Mouse (Mus musculus) liver, adult 2 months (tissue): ENCODE results near the gene Rap1gap. TPM values are rescaled to one million over a fixed set of nuclear protein-coding genes. Genes with fewer than 3 reads are reported as not detected.

Experiments
- DNase-seq: peaks from one replicate; pipeline ENCODE4 v3.0.0-alpha.2; 2011; ENCODE audit warnings: low read depth, low spot score; ENCODE audit errors: extremely low read depth
- H3K27ac ChIP-seq: fragments of 200-500 bp; replicated peaks from 2 replicates; pipeline ENCODE4 v1.5.1; 2012; ENCODE audit warnings: low read depth, mild to moderate bottlenecking, control low read depth, inconsistent platforms, low read length; ENCODE audit not compliant: insufficient read depth
- H3K27me3 ChIP-seq: fragments of 200-500 bp; 2 replicates; pipeline ENCODE4 v1.6.1; 2012; ENCODE audit warnings: mild to moderate bottlenecking, moderate library complexity, low read length, inconsistent platforms; ENCODE audit not compliant: control insufficient read depth, insufficient read depth
- H3K36me3 ChIP-seq: fragments of 200-500 bp; 2 replicates; pipeline ENCODE4 v1.6.1; 2012; ENCODE audit warnings: low read length, inconsistent platforms; ENCODE audit not compliant: control insufficient read depth, insufficient read depth
- H3K4me1 ChIP-seq: fragments of 200-500 bp; 2 replicates; pipeline ENCODE4 v1.6.1; 2011; ENCODE audit warnings: low read length; ENCODE audit not compliant: control insufficient read depth, insufficient read depth
- H3K4me3 ChIP-seq: fragments of 200-500 bp; 2 replicates; pipeline ENCODE4 v1.5.1; 2011; ENCODE audit warnings: low read depth, mild to moderate bottlenecking, control low read depth, low read length, moderate library complexity; ENCODE audit not compliant: insufficient read depth
- H3K79me2 ChIP-seq: fragments of 200-500 bp; 2 replicates; pipeline ENCODE4 v1.6.1; 2012; ENCODE audit warnings: inconsistent platforms, mild to moderate bottlenecking, low read length, moderate library complexity; ENCODE audit not compliant: control insufficient read depth, insufficient read depth
- H3K9ac ChIP-seq: fragments of 200-500 bp; 2 replicates; pipeline ENCODE4 v1.6.1; 2012; ENCODE audit warnings: low read depth, mild to moderate bottlenecking, control low read depth, inconsistent platforms, low read length
- CTCF ChIP-seq: fragments of 200-500 bp; IDR thresholded peaks from 2 replicates; pipeline ENCODE4 v1.5.1; 2011; ENCODE audit warnings: low read depth, low read length, control low read depth
- POLR2A ChIP-seq: fragments of 200-500 bp; IDR thresholded peaks from 2 replicates; pipeline ENCODE4 v1.6.1; 2011; ENCODE audit warnings: low read length, control low read depth; ENCODE audit not compliant: insufficient read depth; ENCODE audit errors: extremely low read depth
- WGBS: fragments of 180-500 bp; shearing (Covaris S2); methylation state at CpG from one replicate; pipeline ENCODE4 v1.1.7; 2018; 5-methylcytosine and 5-hydroxymethylcytosine counted together
- polyA plus RNA-seq: library from polyadenylated mRNA; depleted of rRNA; stranded (reverse); fragments of >200 nt; gene quantifications from 2 replicates; pipeline ENCODE4 v1.2.3, GENCODE M21; 2012
- total RNA-seq: library from RNA; depleted of rRNA; stranded (reverse); fragments of >200 nt; gene quantifications from 2 replicates; pipeline ENCODE4 v1.2.3, GENCODE M21; 2014

Gene Rap1gap
- total and polyA plus RNA-seq, 2 experiments = 2.9 to 11.5 TPM

DNA sequence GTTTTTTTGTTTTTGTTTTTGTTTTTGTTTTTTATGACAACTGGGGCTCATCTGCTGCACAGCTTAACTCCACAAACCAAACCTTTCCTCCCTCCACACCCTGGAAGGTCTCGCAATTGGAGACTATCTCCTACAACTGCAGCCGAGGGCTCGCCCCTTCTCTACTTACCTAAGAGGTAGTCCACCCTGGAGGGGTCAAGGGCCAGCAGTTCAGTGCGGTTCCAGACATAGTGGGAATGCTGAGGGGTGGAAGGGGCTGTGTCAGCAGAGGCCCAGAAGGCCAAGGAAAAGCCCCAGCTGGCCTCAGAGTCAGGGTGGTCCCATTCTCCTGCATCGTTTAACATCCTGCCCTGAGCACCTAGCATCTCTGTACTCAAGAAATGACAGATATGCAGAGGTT lies 83.1 kb downstream of the Rap1gap start:
- Histone ChIP-seq H3K27me3 (no peaks in the 10 kb centered on the region), H3K79me2 (no peaks in the 10 kb centered on the region), H3K4me1 (peaks cover 7% of the 10 kb centered on the region), H3K36me3 (no peaks in the 10 kb centered on the region), H3K9ac (no peak overlapping the region), H3K4me3 (no peak overlapping the region), H3K27ac (no peak overlapping the region)
- WGBS = 72% methylated on average over 5 of the region's 5 CpGs
- TF ChIP-seq CTCF = no peak
- TF ChIP-seq POLR2A = no peak
- no peak for DNase-seq

GRCm38 (mm10) chr4:137748726-137749125 lies 84.2 kb downstream of the Rap1gap start:
- H3K27ac ChIP-seq = no peak overlapping the region
- TF ChIP-seq CTCF (no peak), POLR2A (no peak)
- H3K36me3 ChIP-seq = no peaks in the 10 kb centered on the region
- 88% methylated on average over 4 of the region's 4 CpGs for WGBS
- DNase-seq = no peak
- no peaks in the 10 kb centered on the region for H3K79me2 ChIP-seq
- H3K27me3 ChIP-seq = no peaks in the 10 kb centered on the region
- no peak overlapping the region for H3K4me3 ChIP-seq
- H3K9ac ChIP-seq = no peak overlapping the region
- H3K4me1 ChIP-seq = peaks cover 7% of the 10 kb centered on the region

DNA sequence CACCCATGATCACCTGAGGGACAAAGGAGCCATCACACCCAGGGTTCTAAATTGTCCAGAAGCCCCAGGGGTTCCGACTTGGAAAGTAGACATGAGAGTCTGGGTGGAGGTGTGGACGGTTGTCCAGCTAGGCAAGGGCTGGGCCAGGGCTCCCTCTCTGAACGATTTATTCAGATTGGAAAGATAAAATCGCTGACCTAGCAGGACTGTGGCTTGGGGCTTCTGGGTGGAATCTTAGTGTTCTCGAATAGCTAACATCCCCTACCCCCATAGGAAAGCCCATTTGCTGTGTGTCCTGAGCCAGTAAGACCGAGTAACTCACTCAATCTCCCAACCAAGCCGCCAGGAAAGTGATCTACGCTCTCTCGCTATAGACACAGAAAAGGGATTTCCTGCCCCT lies 85.2 kb downstream of the Rap1gap start:
- Histone ChIP-seq H3K4me3 (no peak overlapping the region), H3K79me2 (no peaks in the 10 kb centered on the region), H3K27ac (no peak overlapping the region), H3K27me3 (no peaks in the 10 kb centered on the region), H3K9ac (peak overlapping the region; percentile 42; the same call in 1 of the 2 replicates), H3K4me1 (peaks cover 7% of the 10 kb centered on the region), H3K36me3 (no peaks in the 10 kb centered on the region)
- 63% methylated on average over 9 of the region's 9 CpGs for WGBS
- no peak for DNase-seq
- TF ChIP-seq CTCF (no peak), POLR2A (no peak)

DNA sequence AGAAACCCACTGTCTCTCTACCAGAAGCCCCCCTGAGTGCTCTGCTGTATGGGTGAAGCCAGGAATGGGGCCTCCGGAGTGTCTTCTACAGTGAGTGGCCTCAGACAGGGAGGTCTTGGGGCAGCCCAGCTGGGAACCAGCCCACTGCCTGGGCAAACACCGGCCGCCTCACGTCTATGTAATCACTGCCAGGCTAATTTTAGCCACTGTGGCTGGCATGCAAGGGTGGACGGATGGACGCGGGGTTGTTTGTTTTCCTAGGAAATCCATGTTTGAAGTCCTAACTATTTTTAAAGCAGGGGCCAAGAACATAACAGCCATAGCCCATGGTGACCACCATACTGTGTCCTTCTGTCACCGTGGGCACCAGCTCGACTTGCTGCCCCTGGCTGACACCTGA lies 85.6 kb downstream of the Rap1gap start:
- no peaks in the 10 kb centered on the region for H3K27me3 ChIP-seq
- peak overlapping the region; percentile 58 for H3K27ac ChIP-seq
- peak; percentile 65 for DNase-seq
- peak overlapping the region; percentile 42 for H3K9ac ChIP-seq
- H3K79me2 ChIP-seq = no peaks in the 10 kb centered on the region
- no peak overlapping the region for H3K4me3 ChIP-seq
- peaks cover 7% of the 10 kb centered on the region for H3K4me1 ChIP-seq
- no peak for TF ChIP-seq CTCF
- no peak for TF ChIP-seq POLR2A
- WGBS = 15% methylated on average over 9 of the region's 9 CpGs
- no peaks in the 10 kb centered on the region for H3K36me3 ChIP-seq

- Histone ChIP-seq H3K79me2 (no peaks in the 10 kb centered on the region), H3K27me3 (no peaks in the 10 kb centered on the region), H3K9ac (no peak overlapping the region), H3K27ac (no peak overlapping the region), H3K4me3 (no peak overlapping the region), H3K36me3 (no peaks in the 10 kb centered on the region), H3K4me1 (peaks cover 7% of the 10 kb centered on the region)
- WGBS = 84% methylated on average over 8 of the region's 8 CpGs
- DNase-seq = no peak
- TF ChIP-seq CTCF = no peak
- no peak for TF ChIP-seq POLR2A
These were observed 86.8 kb downstream of the Rap1gap start for GRCm38 (mm10) chr4:137751310-137751709.

DNA sequence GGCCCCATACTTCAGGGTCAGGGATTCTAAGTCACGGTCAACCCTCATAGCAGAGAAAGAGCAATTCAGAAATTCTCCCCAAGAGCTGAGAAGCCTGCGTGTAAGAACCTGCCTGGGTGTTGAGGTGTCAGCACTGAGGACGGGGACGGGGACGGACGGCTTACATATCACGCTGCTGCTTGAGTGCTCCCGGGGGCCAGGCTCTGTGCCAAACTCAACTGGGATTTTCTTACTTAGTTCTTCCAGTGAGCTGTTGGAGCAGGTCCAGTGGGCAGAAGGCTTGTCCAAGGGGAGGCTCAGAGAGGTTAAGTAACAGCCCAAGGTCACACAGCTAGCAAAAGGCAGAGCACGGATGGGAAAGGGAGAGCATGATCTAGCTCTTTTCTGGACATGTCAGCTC lies 87.2 kb downstream of the Rap1gap start:
- no peaks in the 10 kb centered on the region for H3K36me3 ChIP-seq
- WGBS = 77% methylated on average over 9 of the region's 9 CpGs
- no peak overlapping the region for H3K4me3 ChIP-seq
- no peaks in the 10 kb centered on the region for H3K27me3 ChIP-seq
- no peak overlapping the region for H3K9ac ChIP-seq
- peaks cover 7% of the 10 kb centered on the region for H3K4me1 ChIP-seq
- no peaks in the 10 kb centered on the region for H3K79me2 ChIP-seq
- TF ChIP-seq POLR2A (no peak), CTCF (no peak)
- DNase-seq = no peak
- H3K27ac ChIP-seq = no peak overlapping the region
